Mouse (Mus musculus): ENCODE data around the gene Gapdh. TPM values are rescaled to one million over a fixed set of nuclear protein-coding genes. Genes with fewer than 3 reads are reported as not detected.

The Gapdh gene
- polyA plus RNA-seq, 1 experiment = 1,826 TPM

DNA sequence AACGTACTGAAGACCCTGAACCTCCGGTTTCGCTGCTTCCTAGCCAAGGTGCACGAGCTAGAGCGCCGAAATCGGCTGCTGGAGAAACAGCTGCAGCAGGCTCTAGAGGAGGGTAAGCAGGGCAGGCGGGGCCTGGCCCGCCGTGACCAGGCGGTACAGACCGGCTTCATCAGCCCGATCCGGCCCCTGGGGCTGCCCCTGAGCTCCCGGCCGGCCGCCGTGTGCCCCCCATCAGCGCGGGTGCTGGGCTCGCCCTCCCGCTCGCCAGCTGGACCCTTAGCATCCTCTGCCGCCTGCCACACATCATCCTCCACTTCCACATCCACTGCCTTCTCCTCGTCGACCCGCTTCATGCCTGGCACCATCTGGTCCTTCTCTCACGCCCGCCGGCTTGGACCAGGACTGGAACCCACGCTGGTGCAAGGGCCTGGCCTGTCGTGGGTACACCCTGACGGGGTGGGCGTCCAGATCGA, 20.8 kb downstream of the Gapdh start:
- Histone ChIP-seq H3K4me1 (ENCODE audit: control insufficient read depth, insufficient read depth, low read length) (peaks cover 21% of the 10 kb centered on the region), H3K4me3 (replicated peaks; ENCODE audit: extremely low read depth, low read depth, low read length) (peak overlapping the region; percentile 85)
- no peak for DNase-seq
- no peak for TF ChIP-seq POLR2A (IDR thresholded peaks at IDR 0.05; ENCODE audit: borderline replicate concordance, extremely low read depth, low read depth, low read length)
- no peak for TF ChIP-seq CTCF (IDR thresholded peaks at IDR 0.05; ENCODE audit: insufficient read depth, low read length)
- 3% methylated on average over 35 of the region's 35 CpGs for WGBS

DNA sequence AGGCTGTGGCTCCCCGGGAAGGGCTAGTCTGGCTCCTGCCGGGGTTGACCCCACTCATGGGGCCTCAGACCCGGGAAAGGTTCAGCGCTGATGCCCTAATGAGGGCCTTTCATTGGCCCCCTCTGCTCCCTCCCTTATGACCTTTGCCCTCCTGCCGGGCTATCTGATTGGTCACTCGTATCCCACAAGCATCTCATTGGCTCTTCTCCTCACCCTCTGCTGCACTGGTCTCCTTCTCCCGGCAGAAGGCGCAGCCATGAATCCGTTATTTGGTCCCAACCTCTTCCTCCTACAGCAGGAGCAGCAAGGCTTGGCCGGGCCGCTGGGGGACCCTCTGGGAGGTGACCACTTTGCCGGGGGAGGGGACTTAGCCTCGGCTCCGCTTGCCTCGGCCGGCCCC, 21.3 kb downstream of the Gapdh start, which contains the start of gene Iffo1:
TSS of gene Iffo1 (plus strand) at position 241 of the 400 bp plus-strand sequence.
- Histone ChIP-seq H3K4me1 (ENCODE audit: control insufficient read depth, insufficient read depth, low read length) (peaks cover 21% of the 10 kb centered on the region), H3K4me3 (replicated peaks; ENCODE audit: extremely low read depth, low read depth, low read length) (peak within 1 kb of the TSS; percentile 85)
- TF ChIP-seq CTCF (IDR thresholded peaks at IDR 0.05; ENCODE audit: insufficient read depth, low read length) (peak; percentile 52), POLR2A (IDR thresholded peaks at IDR 0.05; ENCODE audit: borderline replicate concordance, extremely low read depth, low read depth, low read length) (peak; percentile 75; the same call in 1 of the 2 replicates)
- peak; percentile 76 for DNase-seq
- WGBS = 2% methylated on average over 16 of the region's 16 CpGs

DNA sequence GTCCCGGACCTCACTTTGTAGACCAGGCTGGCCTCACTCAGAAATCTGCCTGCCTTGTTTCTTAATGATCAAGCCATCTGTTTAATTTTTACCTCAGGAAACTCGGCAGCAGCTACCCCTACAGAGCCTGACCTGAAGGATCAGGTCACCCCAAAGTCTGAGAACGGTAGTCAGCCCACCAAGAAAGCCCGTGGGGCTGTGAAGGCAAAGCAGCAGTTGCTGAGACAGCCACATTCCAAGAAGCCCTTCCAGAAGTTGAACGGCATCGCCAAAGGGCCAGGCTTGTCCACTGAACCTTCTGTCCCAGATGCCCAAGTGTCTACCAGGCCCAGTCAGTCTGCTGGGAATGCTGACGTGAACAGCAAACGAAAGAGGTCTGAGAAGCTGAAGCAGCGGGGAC, 22.4 kb downstream of the Gapdh start:
- H3K4me3 ChIP-seq (replicated peaks; ENCODE audit: extremely low read depth, low read depth, low read length) = no peak overlapping the region
- DNase-seq = no peak
- 77% methylated on average over 9 of the region's 9 CpGs for WGBS
- TF ChIP-seq POLR2A (IDR thresholded peaks at IDR 0.05; ENCODE audit: borderline replicate concordance, extremely low read depth, low read depth, low read length) (no peak), CTCF (IDR thresholded peaks at IDR 0.05; ENCODE audit: insufficient read depth, low read length) (no peak)
- H3K4me1 ChIP-seq (ENCODE audit: control insufficient read depth, insufficient read depth, low read length) = peaks cover 14% of the 10 kb centered on the region

DNA sequence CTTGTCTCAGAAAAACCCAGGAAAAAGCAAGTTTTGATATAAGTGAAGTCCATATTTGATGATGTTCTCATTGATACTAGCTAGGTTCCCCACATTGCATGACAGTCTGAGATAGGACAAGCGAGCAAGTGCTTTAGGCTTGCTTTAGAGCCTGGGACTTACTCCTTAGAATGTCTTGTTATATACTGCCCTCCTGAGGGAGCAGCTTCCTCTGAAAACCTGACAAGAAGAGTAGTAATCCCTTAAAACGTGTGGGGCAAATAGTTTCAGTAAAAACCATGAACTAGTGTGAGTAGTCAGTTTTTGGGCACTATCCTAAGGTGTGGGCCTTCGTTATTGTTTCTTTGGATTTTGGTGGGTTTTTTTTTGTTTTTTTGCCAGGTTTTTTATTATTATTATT, 23.1 kb downstream of the Gapdh start:
- no peak for DNase-seq
- 72% methylated on average over 3 of the region's 3 CpGs for WGBS
- TF ChIP-seq CTCF (IDR thresholded peaks at IDR 0.05; ENCODE audit: insufficient read depth, low read length) (no peak), POLR2A (IDR thresholded peaks at IDR 0.05; ENCODE audit: borderline replicate concordance, extremely low read depth, low read depth, low read length) (no peak)
- Histone ChIP-seq H3K4me3 (replicated peaks; ENCODE audit: extremely low read depth, low read depth, low read length) (no peak overlapping the region), H3K4me1 (ENCODE audit: control insufficient read depth, insufficient read depth, low read length) (peaks cover 7% of the 10 kb centered on the region)

DNA sequence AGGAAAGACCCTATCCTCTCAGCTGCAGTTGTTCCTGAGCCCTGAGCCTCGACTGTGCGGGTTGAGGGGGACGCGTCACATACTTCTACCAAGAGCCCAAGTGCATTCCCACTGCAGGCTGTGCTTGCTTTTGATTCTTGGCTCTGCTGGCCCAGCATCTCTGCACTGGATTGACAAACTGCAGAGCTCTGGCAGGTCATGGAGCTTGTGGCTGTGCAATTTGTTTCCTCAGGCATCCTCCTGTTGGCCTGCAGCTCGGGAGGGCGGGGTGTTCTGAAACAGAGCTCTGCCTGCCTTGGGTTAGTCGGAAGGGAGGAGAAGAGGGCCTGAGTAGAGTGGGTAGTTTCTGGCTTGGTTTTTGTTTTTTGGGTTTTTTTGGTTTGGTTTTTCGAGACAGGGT, 23.8 kb downstream of the Gapdh start:
- no peak overlapping the region for H3K4me3 ChIP-seq (replicated peaks; ENCODE audit: extremely low read depth, low read depth, low read length)
- no peak for DNase-seq
- 88% methylated on average over 8 of the region's 8 CpGs for WGBS
- peaks cover 4% of the 10 kb centered on the region; the same call in 1 of the 2 replicates for H3K4me1 ChIP-seq (ENCODE audit: control insufficient read depth, insufficient read depth, low read length)
- TF ChIP-seq CTCF (IDR thresholded peaks at IDR 0.05; ENCODE audit: insufficient read depth, low read length) (no peak), POLR2A (IDR thresholded peaks at IDR 0.05; ENCODE audit: borderline replicate concordance, extremely low read depth, low read depth, low read length) (no peak)

DNA sequence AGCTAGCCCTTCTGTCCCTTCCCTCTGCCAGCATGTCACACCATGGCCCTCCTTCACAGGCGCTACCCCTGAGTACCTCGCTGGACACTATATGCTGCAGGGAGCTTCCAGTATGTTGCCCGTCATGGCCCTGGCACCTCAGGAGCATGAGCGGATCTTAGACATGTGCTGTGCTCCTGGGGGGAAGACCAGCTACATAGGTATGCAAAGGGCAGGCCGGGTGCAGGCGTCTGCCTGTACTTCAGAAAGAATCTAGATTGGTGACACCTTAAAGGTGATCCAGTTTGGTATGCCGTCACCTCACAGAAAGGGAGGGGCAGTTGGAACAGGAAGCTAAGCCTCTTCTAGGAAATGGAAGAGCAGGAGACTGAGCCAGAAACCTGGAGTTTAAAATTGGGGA, 26.5 kb downstream of the Gapdh start:
- TF ChIP-seq CTCF (IDR thresholded peaks at IDR 0.05; ENCODE audit: insufficient read depth, low read length) = no peak
- no peak for TF ChIP-seq POLR2A (IDR thresholded peaks at IDR 0.05; ENCODE audit: borderline replicate concordance, extremely low read depth, low read depth, low read length)
- 88% methylated on average over 7 of the region's 7 CpGs for WGBS
- Histone ChIP-seq H3K4me3 (replicated peaks; ENCODE audit: extremely low read depth, low read depth, low read length) (no peak overlapping the region), H3K4me1 (ENCODE audit: control insufficient read depth, insufficient read depth, low read length) (no peaks in the 10 kb centered on the region)
- DNase-seq = no peak

DNA sequence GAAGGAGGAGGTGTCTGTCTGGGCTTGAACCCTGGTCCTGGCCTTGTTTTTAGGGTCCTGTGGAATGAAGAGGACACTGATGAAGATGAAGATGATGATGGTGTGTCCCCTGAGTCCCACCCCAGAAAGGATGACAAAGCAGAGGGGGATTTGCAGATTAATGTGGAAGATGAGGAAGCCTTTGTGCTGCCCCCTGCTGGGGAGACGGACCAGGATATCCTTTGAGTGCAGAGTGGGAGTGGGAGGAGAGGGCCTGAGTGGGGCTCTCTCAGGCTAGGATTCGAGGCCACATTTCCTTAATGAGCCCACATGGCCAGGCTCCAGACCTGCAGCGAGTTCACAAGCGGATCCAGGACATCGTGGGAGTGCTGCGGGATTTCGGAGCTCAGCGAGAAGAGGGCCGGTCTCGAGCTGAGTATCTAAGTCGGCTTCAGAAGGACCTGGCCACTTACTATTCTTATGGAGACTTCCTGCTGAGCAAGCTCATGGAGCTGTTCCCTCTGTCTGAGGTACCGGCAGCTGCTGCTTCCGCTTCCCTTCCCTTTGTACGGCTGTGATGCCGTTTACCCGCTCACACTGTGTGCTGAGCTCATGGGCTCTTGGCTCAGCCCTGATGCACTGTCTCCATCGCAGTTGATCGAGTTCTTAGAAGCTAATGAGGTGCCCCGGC, 29.1 kb downstream of the Gapdh start:
- peak; percentile 23 for DNase-seq
- WGBS = 88% methylated on average over 19 of the region's 19 CpGs
- no peak overlapping the region for H3K4me3 ChIP-seq (replicated peaks; ENCODE audit: extremely low read depth, low read depth, low read length)
- H3K4me1 ChIP-seq (ENCODE audit: control insufficient read depth, insufficient read depth, low read length) = peaks cover 4% of the 10 kb centered on the region
- TF ChIP-seq POLR2A (IDR thresholded peaks at IDR 0.05; ENCODE audit: borderline replicate concordance, extremely low read depth, low read depth, low read length) = no peak
- peak; percentile 45 for TF ChIP-seq CTCF (IDR thresholded peaks at IDR 0.05; ENCODE audit: insufficient read depth, low read length)

DNA sequence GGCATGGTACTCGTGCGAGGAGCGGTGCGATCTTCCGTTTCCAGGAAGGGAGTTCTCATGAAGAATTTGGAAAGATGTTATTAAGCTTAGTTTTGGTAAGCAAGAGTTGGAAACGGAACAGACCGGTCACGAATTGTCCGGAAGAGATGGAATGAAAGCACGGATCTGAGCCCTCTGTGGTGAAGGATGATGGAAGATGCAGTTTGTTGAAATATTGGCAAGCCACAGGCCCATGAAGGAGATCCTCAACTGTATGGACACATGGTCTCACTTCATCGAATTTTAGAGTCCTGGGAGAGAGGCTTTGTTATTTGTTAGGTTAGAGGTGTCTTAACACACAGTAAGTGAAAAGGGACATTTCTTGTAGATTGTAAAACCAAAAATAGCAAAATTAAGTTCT, 33.8 kb downstream of the Gapdh start:
- no peak for DNase-seq
- Histone ChIP-seq H3K4me3 (replicated peaks; ENCODE audit: extremely low read depth, low read depth, low read length) (peak overlapping the region; percentile 85), H3K4me1 (ENCODE audit: control insufficient read depth, insufficient read depth, low read length) (peaks cover 4% of the 10 kb centered on the region)
- WGBS = 4% methylated on average over 11 of the region's 11 CpGs
- TF ChIP-seq POLR2A (IDR thresholded peaks at IDR 0.05; ENCODE audit: borderline replicate concordance, extremely low read depth, low read depth, low read length) (no peak), CTCF (IDR thresholded peaks at IDR 0.05; ENCODE audit: insufficient read depth, low read length) (no peak)

DNA sequence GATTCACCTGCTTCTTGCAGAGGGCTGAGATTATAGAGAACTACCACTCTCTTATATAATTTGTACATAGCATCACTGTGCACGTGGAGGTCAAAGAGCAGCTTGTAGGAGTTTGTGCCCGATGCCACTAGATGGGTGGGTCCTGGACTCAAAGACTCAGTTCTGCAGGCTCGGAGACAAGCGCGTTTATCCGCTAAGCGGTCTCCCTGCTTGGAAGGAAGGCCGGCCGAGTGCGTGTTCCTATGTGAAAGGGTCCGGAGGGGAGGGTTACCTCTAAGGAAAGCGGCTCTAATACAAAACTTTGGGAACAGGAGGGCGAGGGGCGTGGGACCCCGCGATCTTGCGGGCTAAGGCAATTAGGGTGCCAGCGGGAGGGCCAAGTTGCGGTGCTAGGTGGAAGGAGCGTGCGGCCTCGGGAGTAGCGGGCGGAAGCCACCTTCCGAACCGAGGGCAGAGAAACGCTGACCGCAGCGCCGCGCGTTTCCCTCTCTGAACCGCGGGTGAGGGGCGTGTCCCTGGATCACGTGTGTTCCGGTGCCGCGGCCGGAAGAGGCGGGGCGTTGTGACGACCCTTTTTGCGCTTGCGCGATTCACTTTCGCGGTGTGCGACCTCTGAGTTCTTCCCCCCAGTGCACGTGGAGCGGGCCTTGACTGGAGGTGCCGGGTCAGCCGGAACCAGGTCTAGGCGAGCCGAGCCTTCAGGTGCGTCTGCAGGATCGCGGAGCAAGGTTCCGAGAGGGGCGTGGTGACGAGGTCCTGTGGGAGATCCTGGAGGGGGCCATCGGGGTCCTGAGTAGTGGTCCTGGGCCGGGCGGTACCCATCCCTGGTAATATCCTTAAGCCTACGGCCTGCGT, 34.7 kb downstream of the Gapdh start, which contains the start of gene Nop2:
TSS of gene Nop2 (plus strand) at position 608 of the 855 bp plus-strand sequence.
- WGBS = under 1% methylated on average over 66 of the region's 66 CpGs
- H3K4me1 ChIP-seq (ENCODE audit: control insufficient read depth, insufficient read depth, low read length) = peaks cover 4% of the 10 kb centered on the region
- peak within 1 kb of the TSS; percentile 85 for H3K4me3 ChIP-seq (replicated peaks; ENCODE audit: extremely low read depth, low read depth, low read length)
- peak; percentile 76; the same call in 1 of the 2 replicates for TF ChIP-seq POLR2A (IDR thresholded peaks at IDR 0.05; ENCODE audit: borderline replicate concordance, extremely low read depth, low read depth, low read length)
- TF ChIP-seq CTCF (IDR thresholded peaks at IDR 0.05; ENCODE audit: insufficient read depth, low read length) = no peak
- DNase-seq = peak; percentile 80
